Mouse (Mus musculus) activated CD4-positive, CD25-positive, alpha-beta regulatory T cell, adult 9 weeks (primary cell): ENCODE data around the gene Ces2c. TPM values are rescaled to one million over a fixed set of nuclear protein-coding genes. Genes with fewer than 3 reads are reported as not detected.

Experiments
- polyA plus RNA-seq: library from polyadenylated mRNA; unstranded; fragments of 100-300 nt; shearing (Covaris generic); gene quantifications from one replicate; pipeline ENCODE4 v1.2.1, GENCODE M21; 2017

Ces2c gene
- polyA plus RNA-seq: 22.6 TPM

DNA sequence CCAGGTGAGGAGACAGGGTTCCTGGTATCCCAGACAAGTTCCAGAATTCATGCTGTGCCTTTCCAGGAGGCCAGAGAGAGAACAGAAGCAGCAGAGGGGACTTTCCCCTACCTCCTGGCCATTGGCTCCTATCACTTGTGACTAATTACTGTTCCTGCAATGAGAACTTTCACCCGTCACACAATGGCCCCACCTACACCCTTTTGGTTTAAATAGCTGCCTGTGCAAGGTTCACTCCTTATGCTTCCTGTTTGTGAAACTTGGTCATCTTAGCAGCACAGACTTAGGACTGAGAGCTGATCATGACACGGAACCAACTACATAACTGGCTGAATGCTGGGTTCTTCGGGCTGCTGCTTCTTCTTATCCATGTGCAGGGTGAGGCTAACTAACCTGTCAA is at the start of gene Ces2c:
Gene Ces2c, plus strand, starts transcription at position 238 of the 400 bp plus-strand sequence.

GRCm38 (mm10) chr8:104831440-104831839 is 15.4 kb upstream of the Ces2c start, which contains the start of gene Ces2b:
Gene Ces2b (plus strand): TSS chr8:104831572.

Other genes starting within 250 kb of the Ces2c start
- not detected for gene Cdh16, start 222.7 kb upstream of the Ces2c start, polyA plus RNA-seq
- gene Rrad, start 215.7 kb upstream of the Ces2c start, polyA plus RNA-seq: 32.8 TPM
- 153 TPM for gene Ciao2b, start 205.1 kb upstream of the Ces2c start, polyA plus RNA-seq
- gene Ces2a, start 113.1 kb upstream of the Ces2c start, polyA plus RNA-seq: not detected
- gene Ces2b, start 15.5 kb upstream of the Ces2c start, polyA plus RNA-seq: not detected
- gene Ces2e, start 79.2 kb downstream of the Ces2c start, polyA plus RNA-seq: not detected
- gene Ces2f, start 100.3 kb downstream of the Ces2c start, polyA plus RNA-seq: not detected
- 0.29 TPM for gene Ces2g, start 114.7 kb downstream of the Ces2c start, polyA plus RNA-seq
- gene Ces2h, start 153.8 kb downstream of the Ces2c start, polyA plus RNA-seq: not detected
- not detected for gene Ces3a, start 201.5 kb downstream of the Ces2c start, polyA plus RNA-seq
- gene Ces3b, start 236.7 kb downstream of the Ces2c start, polyA plus RNA-seq: not detected